Mouse (Mus musculus) cerebellum, postnatal 10 days (tissue): ENCODE results near the gene Ppp1r7.
A peak's percentile ranks its signal among the peaks of the same experiment; 100 is the strongest.
"Not testable (repeated sequence)": the region's sequence is repeated elsewhere in the genome, so short reads cannot be mapped to it uniquely, and the experiment has no call there.

Experiments
- DNase-seq, 2 experiments: peaks; one replicate each; pipeline ENCODE4 v3.0.0; 2021; ENCODE audit warnings: mixed read lengths in 2 of 2

Ppp1r7 gene

DNA sequence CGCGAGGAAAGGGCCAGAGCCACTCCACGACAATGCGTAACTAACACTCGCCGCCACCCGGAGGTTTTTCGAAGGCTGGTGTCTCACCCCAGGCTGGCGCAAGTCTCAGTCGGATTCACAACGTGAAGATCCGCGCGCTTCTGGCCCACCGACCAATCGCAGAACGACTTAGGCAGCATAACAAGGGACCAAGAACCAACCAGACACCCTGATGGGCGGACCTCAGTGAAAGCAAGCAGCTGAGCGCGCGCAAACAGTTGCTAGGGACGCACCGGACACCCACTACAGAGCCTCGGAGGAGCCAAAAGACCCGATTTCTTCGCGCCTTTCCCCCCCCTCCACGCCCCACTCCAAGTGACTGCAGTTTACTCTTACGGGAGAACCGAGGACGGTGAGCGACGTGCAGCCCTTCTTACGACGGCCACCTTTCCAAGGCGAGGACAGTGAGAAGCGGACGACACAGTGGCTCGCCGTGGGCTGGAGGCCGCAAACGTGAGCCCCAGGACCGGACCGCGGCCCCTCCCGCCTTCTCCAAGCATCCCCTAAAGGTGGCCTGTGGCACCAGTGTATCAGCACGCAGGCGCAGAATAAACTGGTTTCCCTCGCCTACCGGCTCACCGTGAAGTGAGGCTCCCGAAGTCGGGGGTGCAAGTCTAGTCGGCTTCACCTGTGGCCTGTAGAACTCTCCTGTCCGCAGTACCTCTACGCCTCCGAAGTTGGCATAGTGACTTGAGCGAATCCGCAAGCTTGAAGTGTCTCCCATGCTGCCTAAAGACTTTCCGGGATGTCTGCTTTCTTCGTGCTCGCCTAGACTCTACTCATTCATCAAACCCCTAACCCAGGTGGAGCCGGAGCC is at the start of gene Ppp1r7, which contains the start of gene Pask:
TSS of gene Ppp1r7 (plus strand) at position 207 of the 856 bp plus-strand sequence.
TSS of gene Pask (minus strand) at position 835 of the 856 bp plus-strand sequence.
- DNase-seq: peak; percentile 96 to 97

DNA sequence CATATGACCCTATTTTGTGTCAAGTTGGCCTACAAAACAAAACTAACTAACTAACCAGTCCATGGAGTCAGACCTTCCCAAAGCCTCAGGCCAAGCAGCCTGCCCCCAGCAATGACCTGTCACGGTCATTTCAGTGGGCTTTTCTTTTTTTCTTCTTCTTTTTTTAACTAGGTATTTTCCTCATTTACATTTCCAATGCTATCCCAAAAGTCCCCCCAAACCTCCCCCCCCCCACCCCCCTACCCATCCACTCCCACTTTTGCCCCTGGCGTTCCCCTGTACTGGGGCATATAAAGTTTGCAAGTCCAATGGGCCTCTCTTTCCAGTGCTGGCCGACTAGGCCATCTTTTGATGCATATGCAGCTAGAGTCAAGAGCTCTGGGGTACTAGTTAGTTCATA is 48.2 kb upstream of the Ppp1r7 start:
- DNase-seq: not testable (repeated sequence)

DNA sequence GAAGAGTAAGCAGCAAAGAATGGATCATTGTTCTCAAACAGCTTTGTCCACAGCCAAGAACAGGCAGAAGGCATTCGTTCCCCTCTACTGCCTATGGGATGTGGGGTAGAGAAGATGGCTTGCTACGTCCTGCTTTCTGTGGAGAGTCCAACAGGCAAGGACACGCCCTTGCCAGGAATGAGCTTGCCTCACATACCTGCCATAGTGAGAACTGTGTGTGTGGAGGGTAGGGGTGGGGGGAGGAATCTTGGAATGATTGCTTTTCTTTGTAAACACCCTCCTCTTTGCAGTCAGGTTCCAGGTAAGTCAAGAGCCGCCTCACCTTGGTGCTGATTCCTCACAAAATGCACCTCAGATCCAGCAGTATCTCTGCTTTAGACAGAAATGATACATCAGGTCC is 42.9 kb upstream of the Ppp1r7 start:
- DNase-seq: no peak

DNA sequence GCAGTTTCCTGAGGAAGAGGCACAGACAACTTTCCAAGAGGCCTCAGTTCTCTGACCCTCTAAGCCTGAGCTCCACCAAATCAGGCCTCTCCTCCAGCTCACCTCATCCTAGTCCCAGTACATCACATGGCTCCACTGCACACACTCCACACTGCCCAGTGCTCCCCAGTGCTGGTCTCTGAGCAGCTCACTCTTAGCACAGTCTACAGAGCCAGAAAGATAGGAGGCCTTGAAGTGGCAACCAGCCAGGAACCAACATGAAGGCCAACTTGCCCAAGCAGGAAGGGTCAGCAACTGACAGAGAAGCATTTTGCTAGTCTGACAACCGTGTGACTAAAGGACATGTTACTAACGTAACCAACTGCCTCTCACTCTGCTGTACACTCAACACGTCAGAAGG is 42.1 kb upstream of the Ppp1r7 start:
- no peak for DNase-seq

DNA sequence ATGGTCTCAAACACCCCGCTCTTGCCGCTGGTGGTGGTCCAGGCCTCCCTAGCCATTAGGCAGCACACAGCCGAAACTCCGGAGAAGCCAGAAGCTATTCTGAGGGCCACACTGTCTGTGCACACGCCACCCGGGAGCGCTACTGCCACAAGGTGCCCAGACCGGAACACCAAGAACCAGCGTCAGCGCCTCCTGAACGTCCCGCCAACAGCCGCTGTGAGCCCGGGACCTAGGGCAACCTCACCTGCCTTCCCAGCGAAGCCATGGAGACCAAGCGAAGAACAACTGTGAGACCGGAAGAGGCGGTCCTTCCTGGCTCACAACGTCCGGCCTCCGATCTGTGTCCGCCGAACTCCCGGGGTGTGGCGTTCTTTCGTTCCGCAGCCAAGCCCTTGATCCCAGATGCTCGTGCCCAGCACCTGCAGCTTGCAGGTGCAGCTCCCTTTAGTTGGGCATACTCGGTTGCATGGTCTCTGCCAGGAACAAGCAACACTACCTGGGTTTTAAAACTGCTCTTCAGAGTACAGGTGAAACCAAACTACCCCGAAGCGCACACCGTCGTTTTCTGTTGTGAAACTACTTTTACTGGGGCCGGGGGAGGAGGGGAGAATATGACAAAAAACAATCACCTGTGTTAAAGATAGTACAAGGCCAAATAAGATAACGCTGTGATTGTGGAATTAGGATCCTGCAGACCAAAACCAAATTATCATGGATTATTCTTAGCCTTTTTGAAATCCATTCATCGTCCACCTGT is 36.9 kb upstream of the Ppp1r7 start, which contains the start of gene Mterf4:
TSS of gene Mterf4 (minus strand) at position 335 of the 757 bp plus-strand sequence.
- DNase-seq: peak; percentile 92 to 93

DNA sequence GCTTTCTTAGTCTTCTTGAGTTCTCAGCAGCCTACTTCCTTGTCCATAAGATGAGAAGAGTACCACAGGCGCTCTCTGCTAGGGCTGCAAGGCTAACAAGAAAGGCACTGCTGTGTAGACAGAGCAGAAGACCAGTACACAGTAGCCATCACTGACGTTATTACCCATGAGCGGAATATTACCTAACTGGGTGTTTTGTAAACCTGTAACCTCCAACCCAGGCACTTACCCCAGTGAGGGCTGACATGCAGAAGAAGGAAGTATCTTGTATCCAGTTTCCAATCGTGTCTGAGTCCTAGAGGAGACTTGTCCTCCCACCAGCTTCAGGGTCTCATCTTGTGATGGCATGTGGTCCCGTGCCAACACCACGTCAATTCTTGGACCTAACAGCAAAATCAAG is 18.7 kb upstream of the Ppp1r7 start:
- no peak for DNase-seq

DNA sequence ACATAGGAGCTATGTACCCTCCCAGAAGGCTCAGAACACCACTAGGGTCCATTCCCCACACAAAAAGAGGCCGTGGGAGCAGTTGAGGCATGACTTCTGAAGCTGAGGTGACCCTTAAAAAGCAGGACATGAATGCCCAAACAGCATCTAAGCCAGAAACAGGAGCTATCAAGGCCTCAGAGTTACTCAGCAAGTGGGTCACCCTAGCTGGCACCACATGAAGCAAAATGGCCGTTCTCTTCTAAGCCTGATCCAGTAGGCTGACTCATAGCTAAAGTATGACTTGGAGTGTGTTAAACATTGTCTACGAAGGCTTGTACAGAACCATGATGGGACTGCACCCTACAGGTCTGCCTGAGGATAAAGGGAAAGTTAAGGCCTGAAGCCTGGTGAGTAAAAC is 16.2 kb upstream of the Ppp1r7 start:
- no peak for DNase-seq

DNA sequence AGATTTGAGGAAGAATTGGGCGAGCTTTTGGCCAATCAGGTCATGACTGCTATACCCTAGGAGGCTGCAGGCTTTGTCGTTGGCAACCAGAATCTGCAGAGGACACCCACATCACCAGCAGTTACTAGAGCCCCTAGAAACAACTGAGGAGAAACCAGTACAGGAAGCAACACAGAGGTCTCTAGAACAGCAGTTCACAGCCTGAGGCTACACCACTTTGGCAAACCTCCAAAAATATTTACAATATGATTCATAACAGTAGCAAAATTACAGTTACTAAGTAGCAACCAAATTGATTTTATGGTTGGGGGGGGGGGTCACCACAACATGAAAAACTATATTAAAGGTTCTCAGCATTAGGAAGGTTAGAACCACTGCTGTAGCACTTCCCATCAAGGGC is 8.0 kb upstream of the Ppp1r7 start:
- DNase-seq: no peak

DNA sequence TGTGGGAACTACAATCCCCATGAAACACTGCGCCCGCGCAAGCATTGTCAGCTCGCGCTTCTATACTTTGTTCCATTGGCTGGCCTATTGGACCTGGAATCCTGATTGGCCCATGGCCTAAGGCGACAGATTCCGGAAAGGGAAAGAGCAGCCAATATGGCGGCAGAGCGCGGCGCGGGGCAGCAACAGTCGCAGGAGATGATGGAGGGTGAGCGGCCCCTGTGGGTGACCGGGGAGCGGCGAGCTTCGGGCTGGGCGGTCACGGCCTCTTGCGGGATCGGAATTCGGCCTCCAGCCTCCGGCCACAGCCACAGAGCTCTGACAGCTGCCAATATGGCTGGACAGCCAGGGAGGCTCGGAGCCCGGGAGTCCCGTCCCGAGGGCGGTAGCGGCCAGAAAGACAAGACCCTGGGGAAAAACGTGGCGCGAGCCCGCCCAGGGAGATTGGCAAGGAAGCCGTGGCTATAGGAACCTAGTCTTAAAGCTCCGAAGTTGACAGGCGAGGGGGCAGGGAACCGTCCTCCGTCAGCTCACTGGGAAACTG is 922 bp downstream of the Ppp1r7 start:
- DNase-seq: peak; percentile 96 to 98

DNA sequence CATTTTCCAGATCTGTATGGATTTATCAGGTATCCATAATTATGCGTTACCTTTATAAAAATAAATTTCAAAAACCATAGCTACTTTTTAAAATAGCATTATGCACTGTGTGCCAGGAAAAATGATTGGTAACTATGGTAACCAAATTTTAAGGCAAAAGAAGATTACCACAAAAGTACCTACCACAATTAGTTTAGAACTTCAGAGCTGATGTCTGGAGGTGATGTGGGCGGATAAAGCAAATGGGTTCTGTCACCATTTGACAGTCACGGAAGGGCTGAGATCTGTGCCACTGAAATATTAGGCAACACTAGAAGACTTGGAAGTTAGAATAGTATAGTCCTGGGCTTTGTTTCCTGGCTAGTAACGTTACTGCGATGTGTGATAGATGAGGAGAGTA is 4.5 kb downstream of the Ppp1r7 start:
- DNase-seq: no peak

DNA sequence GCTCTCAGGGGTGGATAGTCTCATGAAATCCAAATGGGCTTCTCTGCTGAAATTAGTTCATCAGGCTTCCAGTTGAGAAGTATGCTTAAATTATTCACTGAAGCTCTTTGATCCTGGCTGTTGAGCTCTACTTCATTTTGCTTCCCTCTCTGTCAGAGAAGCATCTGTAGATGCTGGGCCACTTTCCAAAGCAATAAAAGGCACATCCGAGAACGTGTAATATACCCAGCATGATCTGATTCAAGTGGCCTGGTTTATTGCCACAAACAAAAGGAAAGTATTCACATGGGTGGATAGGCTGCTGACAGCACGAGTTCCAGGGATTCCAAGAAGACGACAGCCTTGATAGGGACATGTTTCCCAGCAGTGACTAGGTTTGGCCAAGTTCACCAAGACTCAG is 7.0 kb downstream of the Ppp1r7 start:
- DNase-seq: no peak

DNA sequence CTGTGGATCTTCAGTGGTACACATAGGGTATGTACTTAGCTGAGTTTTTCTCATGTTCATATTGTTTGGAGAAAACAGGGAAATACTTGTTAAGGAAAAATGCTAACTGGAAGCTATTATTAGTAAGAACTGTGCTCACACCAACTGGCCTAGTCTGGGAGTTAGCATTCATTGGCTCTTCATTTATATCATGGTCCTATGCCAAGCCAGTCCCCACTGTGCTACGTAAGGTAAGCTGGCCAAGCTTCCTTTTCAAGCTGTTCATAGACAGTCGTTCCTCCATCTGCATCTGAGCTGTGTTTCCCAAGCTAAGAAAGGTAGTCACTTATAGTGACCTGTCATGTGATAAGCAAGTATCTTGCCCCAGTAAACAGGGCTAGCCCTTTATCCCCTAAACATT is 10.1 kb downstream of the Ppp1r7 start:
- peak; percentile 69 to 76 for DNase-seq

DNA sequence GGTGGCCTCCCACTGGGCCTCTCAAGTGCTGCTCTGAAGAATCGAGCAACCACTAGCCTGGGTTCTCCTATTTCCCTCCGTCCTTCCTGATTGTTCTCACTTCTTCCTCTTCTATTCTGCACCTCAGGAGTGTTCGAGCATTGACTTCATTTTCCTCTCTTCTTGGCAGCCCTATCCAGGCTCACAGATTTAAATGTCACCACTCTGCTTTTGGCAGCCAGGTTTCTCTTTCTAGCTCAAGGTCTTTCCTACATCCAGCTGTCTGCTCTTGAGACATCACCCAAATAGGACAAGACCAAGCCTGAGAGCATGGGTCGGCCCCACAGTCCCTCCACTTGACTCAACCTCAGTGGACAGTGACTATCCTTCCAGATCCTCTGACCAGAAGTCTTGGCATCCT is 20.0 kb downstream of the Ppp1r7 start:
- DNase-seq: no peak

DNA sequence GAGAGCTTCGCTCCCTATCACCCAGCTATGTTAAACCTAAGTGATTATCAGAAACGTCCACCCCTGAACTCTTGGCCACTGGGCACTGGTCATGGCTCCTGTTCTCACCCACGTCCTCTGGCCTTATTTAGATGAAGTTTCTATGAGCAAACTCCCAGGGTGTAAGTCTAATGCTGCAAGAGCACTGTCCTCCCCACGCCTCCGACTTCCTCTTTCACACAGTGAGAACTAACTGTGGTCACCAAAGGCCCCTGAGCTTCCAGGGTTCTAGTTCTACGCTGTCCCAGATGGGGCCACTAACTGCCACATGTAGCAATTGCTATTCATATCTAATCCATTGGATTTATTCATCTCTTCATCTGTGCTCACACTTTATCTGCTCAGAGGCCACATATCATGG is 23.0 kb downstream of the Ppp1r7 start:
- DNase-seq: no peak

DNA sequence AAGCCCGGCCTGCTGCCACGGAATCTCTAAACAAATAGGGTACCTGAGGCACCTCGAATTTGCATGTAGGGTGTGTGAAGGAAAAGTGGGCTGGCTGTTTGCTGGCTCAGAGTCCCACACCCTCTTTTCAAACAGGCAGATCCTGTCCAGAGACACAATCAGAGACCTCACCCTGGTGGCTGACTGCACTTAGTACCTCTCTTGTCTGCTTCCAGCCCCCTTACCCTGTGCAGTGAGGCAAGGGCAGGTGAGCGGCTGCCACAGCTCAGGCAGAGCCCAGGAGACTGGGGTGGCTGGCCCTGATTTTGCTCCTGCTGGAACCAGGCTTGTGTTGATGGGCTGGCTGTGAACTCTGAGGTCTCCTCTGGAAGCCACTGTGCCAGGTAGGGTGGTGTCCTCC is 31.0 kb downstream of the Ppp1r7 start, which contains the start of gene Ano7:
TSS of gene Ano7 (plus strand) at position 266 of the 400 bp plus-strand sequence.
- DNase-seq: no peak

DNA sequence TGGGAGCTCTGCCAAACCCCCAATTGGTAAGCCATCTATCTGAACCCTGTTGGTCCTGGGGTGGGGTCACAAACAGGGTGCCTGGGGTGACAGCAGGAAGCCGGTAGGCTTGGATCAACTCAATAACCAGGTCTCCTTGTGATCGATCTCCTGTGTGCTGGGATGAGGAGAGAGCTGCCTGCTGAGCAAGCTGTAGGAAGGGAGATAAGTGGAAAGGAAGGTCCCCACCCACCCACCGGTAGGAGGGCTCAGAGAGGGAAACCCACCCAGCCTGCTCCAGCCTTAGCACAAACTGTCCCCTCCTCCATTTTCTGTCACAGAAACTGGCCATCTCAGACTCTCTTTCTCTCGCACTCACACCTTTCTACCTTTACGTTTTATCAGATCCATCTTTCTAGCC is 34.7 kb downstream of the Ppp1r7 start:
- peak in 1 of 2 experiments; percentile 20 for DNase-seq

DNA sequence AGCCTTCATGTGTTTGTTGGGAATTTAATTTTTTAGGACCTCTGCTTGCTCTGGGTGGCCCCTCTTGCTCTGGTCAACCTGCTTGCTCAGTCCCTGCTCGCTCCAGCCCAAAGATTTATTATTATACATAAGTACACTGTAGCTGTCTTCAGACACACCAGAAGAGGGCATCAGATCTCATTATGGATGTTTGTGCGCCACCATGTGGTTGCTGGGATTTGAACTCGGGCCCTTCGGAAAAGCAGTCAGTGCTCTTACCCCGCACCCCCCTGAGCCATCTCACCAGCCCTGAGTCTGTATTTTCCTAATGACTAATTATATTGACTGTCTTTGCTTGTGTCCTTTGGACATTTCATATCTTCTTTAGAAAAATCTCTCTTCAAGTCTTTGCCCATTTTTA is 36.5 kb downstream of the Ppp1r7 start:
- no peak for DNase-seq

DNA sequence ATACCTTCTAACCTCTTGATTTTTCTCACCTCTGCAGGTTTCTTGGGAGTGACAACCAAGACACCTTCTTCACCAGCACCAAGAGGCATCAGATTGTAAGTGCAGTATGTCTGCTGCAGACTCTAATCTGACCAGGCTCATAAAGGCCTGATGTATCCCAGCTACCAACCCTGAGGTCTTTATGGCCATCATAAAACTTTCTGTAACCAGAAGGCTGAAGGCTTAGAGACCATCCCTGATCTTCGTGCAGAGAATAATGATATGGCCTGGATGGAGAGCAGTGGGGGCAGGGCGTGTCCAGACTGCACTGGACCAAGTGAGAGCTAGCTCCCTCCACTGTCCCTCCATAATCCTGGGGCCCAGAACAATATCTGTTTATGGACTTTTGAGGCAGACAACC is 44.5 kb downstream of the Ppp1r7 start:
- DNase-seq: no peak

DNA sequence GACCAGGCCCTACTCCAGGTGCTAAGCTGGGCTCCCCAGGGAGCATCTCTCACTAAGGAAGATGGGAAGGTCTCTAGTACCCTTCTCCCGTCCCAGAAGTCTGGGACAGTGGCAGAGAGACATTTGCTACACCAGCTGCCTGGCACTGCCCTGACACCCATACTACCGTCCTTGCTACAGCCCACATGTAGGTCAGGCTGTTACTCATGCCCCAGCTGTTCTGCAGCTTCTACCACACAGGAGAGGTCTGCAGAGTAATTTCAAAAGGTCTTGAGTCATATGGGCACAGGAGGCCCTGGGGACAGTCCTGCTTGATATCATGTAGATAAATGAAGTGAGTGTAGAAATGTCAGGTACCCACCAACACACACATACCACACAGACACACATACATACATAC is 46.3 kb downstream of the Ppp1r7 start:
- no peak for DNase-seq

DNA sequence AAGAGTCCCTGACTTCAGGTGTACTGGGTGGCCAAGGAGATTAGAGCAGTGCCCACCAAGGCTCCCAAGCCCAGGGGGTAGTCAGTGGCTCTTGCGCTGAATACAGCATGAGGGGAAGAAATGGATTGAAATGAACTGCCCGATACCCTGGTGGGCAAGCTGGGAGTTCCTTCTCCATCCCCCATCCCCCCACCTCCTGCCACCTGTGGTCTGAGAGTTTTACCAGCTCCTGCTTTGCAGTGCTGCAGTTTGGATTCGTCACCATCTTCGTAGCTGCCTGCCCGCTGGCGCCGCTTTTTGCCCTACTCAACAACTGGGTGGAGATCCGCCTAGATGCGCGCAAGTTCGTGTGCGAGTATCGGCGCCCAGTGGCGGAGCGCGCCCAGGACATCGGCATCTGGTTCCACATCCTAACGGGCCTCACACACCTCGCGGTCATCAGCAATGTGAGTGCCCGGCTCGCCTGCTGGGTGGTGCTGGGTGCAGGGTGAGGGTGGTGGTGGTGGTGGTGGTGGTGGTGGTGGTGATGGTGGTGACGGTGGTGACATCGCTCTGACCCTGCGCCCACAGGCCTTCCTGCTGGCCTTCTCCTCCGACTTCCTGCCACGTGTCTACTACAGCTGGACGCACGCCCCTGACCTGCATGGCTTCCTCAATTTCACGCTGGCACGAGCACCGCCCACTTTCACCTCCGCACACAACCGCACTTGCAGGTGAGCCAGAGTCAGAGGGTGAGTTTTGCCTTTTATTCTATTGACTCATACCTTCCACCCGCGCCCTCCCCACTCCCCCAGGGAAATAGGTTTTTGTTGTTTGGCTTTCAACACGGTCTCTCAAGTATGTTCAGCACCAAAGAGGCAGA is 58.8 kb downstream of the Ppp1r7 start:
- peak in 1 of 2 experiments; percentile 9 for DNase-seq

DNA sequence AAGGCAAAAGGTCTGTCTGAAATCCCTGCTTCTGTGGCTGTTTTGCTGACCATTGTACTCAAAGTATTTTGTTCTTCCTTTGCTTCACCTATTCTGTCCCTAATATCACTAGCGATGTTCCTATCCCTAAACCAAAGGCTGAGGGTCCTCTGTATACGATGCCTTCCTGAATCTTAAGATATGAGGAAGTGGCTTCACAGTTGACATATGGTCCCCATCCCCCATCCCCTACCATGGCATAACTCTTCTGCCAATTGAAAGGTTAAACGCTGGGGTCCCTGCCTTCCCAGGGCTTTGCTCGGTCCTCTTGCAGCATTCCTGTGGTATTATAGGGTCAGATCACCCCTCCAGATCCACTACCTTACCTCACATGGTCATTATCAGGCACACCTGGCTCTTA is 60.7 kb downstream of the Ppp1r7 start:
- DNase-seq: no peak
